Mouse (Mus musculus): ENCODE measurements around the gene Gramd1b. TPM values are rescaled to one million over a fixed set of nuclear protein-coding genes. Genes with fewer than 3 reads are reported as not detected.

The Gramd1b gene
- polyA plus RNA-seq, 1 experiment = 20.3 TPM

DNA sequence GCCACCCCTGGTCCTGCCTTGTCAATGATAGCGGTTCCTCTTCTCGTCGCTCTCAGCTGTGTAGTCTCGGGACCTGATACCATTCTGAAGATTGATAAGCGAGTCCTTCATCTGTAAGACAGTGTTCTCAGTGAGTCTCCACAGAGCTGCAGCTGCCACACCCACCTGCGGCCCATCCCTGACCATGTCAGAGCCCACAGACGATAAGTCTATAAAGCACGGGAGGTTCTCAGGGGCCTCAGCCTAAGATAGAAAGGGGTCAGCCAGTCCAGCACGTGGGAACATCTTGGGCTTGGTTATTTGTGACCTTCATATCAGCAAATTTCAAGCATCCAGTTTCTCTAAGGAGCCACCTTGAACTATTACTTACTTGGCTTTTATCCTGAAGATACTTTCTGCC is 233.2 kb downstream of the Gramd1b start:
- TF ChIP-seq CTCF (IDR thresholded peaks at IDR 0.05; ENCODE audit: extremely low read depth, insufficient read depth, insufficient read length, insufficient replicate concordance) (no peak), POLR2A (IDR thresholded peaks at IDR 0.05; ENCODE audit: low read depth, low read length) (no peak)
- WGBS = 94% methylated on average over 9 of the region's 9 CpGs
- H3K36me3 ChIP-seq (ENCODE audit: control insufficient read depth, insufficient read depth, low read length) = peaks cover 11% of the 10 kb centered on the region

DNA sequence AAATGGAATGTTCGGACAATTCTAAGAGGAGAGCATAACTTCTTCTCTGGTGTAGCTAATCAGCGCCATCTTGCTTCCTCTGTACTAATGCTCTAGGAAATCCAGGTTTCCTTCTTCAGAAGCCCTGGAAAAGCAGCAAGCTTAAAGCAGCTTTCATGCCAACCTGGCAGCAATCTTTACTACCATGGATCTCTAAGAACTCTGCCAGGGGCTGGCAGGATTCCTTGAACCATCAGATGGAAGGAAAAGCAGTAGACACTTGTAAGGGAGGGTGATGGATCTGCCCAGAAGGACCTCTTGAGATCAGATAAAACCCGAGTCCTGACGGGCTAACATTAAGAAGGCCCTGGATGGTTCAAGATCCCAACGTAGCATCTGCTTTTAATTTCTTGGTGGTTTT is 234.9 kb downstream of the Gramd1b start:
- no peak overlapping the region for H3K27ac ChIP-seq (ENCODE audit: insufficient read depth, low read length)
- no peak for TF ChIP-seq CTCF (IDR thresholded peaks at IDR 0.05; ENCODE audit: extremely low read depth, insufficient read depth, insufficient read length, insufficient replicate concordance)
- TF ChIP-seq POLR2A (IDR thresholded peaks at IDR 0.05; ENCODE audit: low read depth, low read length) = no peak
- DNase-seq (ENCODE audit: low read depth in 1 of 2, low spot score in 2 of 2) = no peak
- H3K4me3 ChIP-seq (ENCODE audit: extremely low read depth, insufficient read depth, insufficient read length) = no peak overlapping the region
- 91% methylated on average over 5 of the region's 5 CpGs for WGBS
- no peaks in the 10 kb centered on the region for H3K27me3 ChIP-seq (ENCODE audit: control insufficient read depth, insufficient read depth, low read length)
- H3K4me1 ChIP-seq (ENCODE audit: control insufficient read depth, insufficient read depth, insufficient read length) = no peaks in the 10 kb centered on the region
- peaks cover 11% of the 10 kb centered on the region for H3K36me3 ChIP-seq (ENCODE audit: control insufficient read depth, insufficient read depth, low read length)

More for the DNA sequence above, 233.2 kb downstream of the Gramd1b start:
- Histone ChIP-seq H3K4me1 (ENCODE audit: control insufficient read depth, insufficient read depth, insufficient read length) (no peaks in the 10 kb centered on the region), H3K27me3 (ENCODE audit: control insufficient read depth, insufficient read depth, low read length) (no peaks in the 10 kb centered on the region), H3K27ac (ENCODE audit: insufficient read depth, low read length) (no peak overlapping the region), H3K4me3 (ENCODE audit: extremely low read depth, insufficient read depth, insufficient read length) (no peak overlapping the region)
- DNase-seq (ENCODE audit: low read depth in 1 of 2, low spot score in 2 of 2) = no peak

DNA sequence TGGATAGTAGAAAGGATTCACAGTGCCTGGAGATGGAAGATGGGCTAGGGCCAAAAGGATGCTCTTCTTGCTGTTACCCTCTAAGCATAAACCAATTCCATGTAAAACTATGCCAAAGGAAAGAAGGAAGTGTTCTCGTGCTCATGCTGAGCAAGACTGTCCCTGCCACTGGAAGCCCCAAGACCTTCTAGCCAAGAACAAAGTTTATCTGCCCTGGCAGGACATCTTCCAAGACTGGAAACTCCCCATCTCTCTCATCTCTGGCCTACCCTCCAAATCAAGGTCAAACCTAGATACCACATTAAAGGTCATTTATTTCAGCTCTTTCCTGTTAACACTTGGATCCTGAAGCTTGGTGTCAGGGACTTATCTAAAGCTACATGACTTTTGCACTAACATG is 236.3 kb downstream of the Gramd1b start:
- H3K36me3 ChIP-seq (ENCODE audit: control insufficient read depth, insufficient read depth, low read length) = peaks cover 8% of the 10 kb centered on the region
- H3K27me3 ChIP-seq (ENCODE audit: control insufficient read depth, insufficient read depth, low read length) = no peaks in the 10 kb centered on the region
- no peak for TF ChIP-seq POLR2A (IDR thresholded peaks at IDR 0.05; ENCODE audit: low read depth, low read length)
- no peak for TF ChIP-seq CTCF (IDR thresholded peaks at IDR 0.05; ENCODE audit: extremely low read depth, insufficient read depth, insufficient read length, insufficient replicate concordance)
- DNase-seq (ENCODE audit: low read depth in 1 of 2, low spot score in 2 of 2) = no peak
- H3K4me1 ChIP-seq (ENCODE audit: control insufficient read depth, insufficient read depth, insufficient read length) = no peaks in the 10 kb centered on the region
- no peak overlapping the region for H3K4me3 ChIP-seq (ENCODE audit: extremely low read depth, insufficient read depth, insufficient read length)
- 86% methylated on average over 1 of the region's 1 CpGs for WGBS
- no peak overlapping the region for H3K27ac ChIP-seq (ENCODE audit: insufficient read depth, low read length)

DNA sequence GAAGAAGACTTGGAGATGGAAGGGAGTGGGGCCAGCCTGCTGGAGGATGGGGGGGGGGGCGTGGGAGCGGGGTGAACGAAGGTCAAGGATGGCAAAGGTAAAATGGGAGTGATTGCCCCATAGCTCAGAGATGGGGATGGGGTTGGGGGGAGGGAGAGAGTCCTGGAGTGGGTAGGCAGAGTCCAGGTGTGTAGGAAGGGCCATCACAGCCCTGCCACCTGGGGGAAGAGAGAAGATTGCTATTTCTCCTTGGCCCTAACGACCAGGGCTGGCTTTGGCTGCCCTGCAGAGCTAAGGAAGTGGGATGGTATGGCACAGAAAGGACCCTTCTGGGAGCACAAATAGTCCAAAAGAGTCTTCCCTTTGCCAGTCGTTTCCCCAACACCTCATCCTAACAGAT is 237.0 kb downstream of the Gramd1b start:
- Histone ChIP-seq H3K4me1 (ENCODE audit: control insufficient read depth, insufficient read depth, insufficient read length) (no peaks in the 10 kb centered on the region), H3K36me3 (ENCODE audit: control insufficient read depth, insufficient read depth, low read length) (peaks cover 5% of the 10 kb centered on the region; the same call in 1 of the 2 replicates), H3K27me3 (ENCODE audit: control insufficient read depth, insufficient read depth, low read length) (no peaks in the 10 kb centered on the region), H3K4me3 (ENCODE audit: extremely low read depth, insufficient read depth, insufficient read length) (no peak overlapping the region), H3K27ac (ENCODE audit: insufficient read depth, low read length) (no peak overlapping the region)
- no peak for DNase-seq (ENCODE audit: low read depth in 1 of 2, low spot score in 2 of 2)
- TF ChIP-seq CTCF (IDR thresholded peaks at IDR 0.05; ENCODE audit: extremely low read depth, insufficient read depth, insufficient read length, insufficient replicate concordance) = no peak
- no peak for TF ChIP-seq POLR2A (IDR thresholded peaks at IDR 0.05; ENCODE audit: low read depth, low read length)
- WGBS = 93% methylated on average over 5 of the region's 5 CpGs

DNA sequence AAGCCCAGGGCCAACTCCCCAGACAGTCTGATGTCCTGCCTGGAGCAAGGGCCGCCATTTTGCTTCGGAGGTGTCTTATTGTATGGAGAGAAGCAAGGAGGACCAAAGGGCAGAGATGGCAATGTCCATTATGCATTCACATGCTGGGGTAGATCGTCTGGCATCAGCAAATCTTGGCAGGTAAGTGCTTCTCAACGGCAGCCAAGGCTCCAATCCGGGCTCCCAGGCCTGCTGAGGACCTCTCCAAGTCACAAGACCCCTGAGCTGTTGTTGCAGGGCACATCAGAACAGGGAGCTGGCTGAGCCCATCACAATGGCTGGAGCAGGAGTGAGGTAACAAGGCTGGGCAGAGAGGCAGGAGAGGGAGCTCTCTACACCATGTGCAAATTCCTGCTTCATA is 237.4 kb downstream of the Gramd1b start:
- no peak for DNase-seq (ENCODE audit: low read depth in 1 of 2, low spot score in 2 of 2)
- H3K4me3 ChIP-seq (ENCODE audit: extremely low read depth, insufficient read depth, insufficient read length) = no peak overlapping the region
- peaks cover 5% of the 10 kb centered on the region; the same call in 1 of the 2 replicates for H3K36me3 ChIP-seq (ENCODE audit: control insufficient read depth, insufficient read depth, low read length)
- H3K27me3 ChIP-seq (ENCODE audit: control insufficient read depth, insufficient read depth, low read length) = no peaks in the 10 kb centered on the region
- TF ChIP-seq CTCF (IDR thresholded peaks at IDR 0.05; ENCODE audit: extremely low read depth, insufficient read depth, insufficient read length, insufficient replicate concordance) (no peak), POLR2A (IDR thresholded peaks at IDR 0.05; ENCODE audit: low read depth, low read length) (no peak)
- WGBS = 95% methylated on average over 5 of the region's 5 CpGs
- no peak overlapping the region for H3K27ac ChIP-seq (ENCODE audit: insufficient read depth, low read length)
- H3K4me1 ChIP-seq (ENCODE audit: control insufficient read depth, insufficient read depth, insufficient read length) = no peaks in the 10 kb centered on the region

DNA sequence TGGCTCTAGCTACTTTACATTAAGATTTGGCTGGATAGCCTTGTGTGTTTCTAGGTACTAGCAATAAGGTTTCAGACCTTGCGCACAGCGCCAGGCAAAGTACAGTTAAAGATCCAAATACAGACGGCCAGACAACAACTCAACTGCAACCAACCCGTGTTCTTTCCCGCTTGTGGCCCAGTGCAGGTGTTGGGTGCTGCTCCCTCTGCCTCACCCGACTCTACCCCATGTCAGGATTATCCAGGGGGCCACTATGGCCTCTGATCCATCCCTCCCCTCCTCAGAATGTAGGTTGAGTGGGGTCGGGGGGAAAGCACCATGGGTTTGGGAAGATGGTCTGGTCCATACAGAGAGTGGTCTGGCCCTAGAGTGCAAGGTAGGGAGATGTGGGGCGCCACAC is 237.9 kb downstream of the Gramd1b start:
- TF ChIP-seq CTCF (IDR thresholded peaks at IDR 0.05; ENCODE audit: extremely low read depth, insufficient read depth, insufficient read length, insufficient replicate concordance) (no peak), POLR2A (IDR thresholded peaks at IDR 0.05; ENCODE audit: low read depth, low read length) (no peak)

DNA sequence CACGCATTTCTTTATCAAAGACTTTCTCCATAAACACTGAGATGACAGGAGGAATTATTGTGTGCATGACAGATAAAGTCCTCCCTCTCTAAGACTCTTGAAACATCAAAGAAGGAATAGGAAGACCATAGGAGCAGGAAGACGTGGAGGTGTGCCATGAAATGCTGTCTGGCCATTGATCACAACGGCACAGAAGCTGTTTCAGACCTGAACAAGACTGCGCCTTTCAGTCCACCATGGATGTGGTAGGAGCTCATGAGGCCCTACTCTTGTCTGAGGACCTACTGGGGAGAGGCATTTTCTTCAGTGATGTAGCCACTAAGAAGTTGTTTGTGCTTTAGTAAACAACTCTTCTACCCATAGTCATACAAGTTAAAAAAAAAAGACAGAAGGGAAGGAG is 238.7 kb downstream of the Gramd1b start:
- H3K4me3 ChIP-seq (ENCODE audit: extremely low read depth, insufficient read depth, insufficient read length) = no peak overlapping the region
- no peaks in the 10 kb centered on the region for H3K4me1 ChIP-seq (ENCODE audit: control insufficient read depth, insufficient read depth, insufficient read length)
- no peak for DNase-seq (ENCODE audit: low read depth in 1 of 2, low spot score in 2 of 2)
- H3K27ac ChIP-seq (ENCODE audit: insufficient read depth, low read length) = no peak overlapping the region
- 94% methylated on average over 4 of the region's 4 CpGs for WGBS
- H3K36me3 ChIP-seq (ENCODE audit: control insufficient read depth, insufficient read depth, low read length) = peaks cover 4% of the 10 kb centered on the region; the same call in 1 of the 2 replicates
- H3K27me3 ChIP-seq (ENCODE audit: control insufficient read depth, insufficient read depth, low read length) = no peaks in the 10 kb centered on the region
- TF ChIP-seq CTCF (IDR thresholded peaks at IDR 0.05; ENCODE audit: extremely low read depth, insufficient read depth, insufficient read length, insufficient replicate concordance) (no peak), POLR2A (IDR thresholded peaks at IDR 0.05; ENCODE audit: low read depth, low read length) (no peak)

More for the DNA sequence above, 237.9 kb downstream of the Gramd1b start:
- 94% methylated on average over 8 of the region's 8 CpGs for WGBS
- no peaks in the 10 kb centered on the region for H3K4me1 ChIP-seq (ENCODE audit: control insufficient read depth, insufficient read depth, insufficient read length)
- H3K27ac ChIP-seq (ENCODE audit: insufficient read depth, low read length) = no peak overlapping the region
- peaks cover 5% of the 10 kb centered on the region; the same call in 1 of the 2 replicates for H3K36me3 ChIP-seq (ENCODE audit: control insufficient read depth, insufficient read depth, low read length)
- no peaks in the 10 kb centered on the region for H3K27me3 ChIP-seq (ENCODE audit: control insufficient read depth, insufficient read depth, low read length)
- DNase-seq (ENCODE audit: low read depth in 1 of 2, low spot score in 2 of 2) = no peak
- no peak overlapping the region for H3K4me3 ChIP-seq (ENCODE audit: extremely low read depth, insufficient read depth, insufficient read length)
